In genomic region chr4:102854928-102855892, GRCm38 (mm10) we compare ENCODE assay signal across 11 mouse cellular contexts.
DNase-seq lines count a peak whose midpoint lies in the region; ATAC-seq lines count a peak whose summit lies in the region.
"Had no signal": no experiment of that assay in that cellular context is flagged by ENCODE, and none has a peak within 500 bp of the region (broad histone marks: within the 10 kb centered on the region; RNA-seq: fewer than 3 reads in every experiment).

No protein-coding gene starts in this region.

- no peaks in the 10 kb centered on the region for H3K27me3 ChIP-seq in neural tube, embryonic 14.5 days (ENCODE audit: control insufficient read depth, insufficient read depth, low read length)

- ATAC-seq in neural tube, embryonic 14.5 days (ENCODE audit: low read depth), result 0 out of 2 replicates have a peak, but pooled peaks have one; percentile 60

- H3K4me2 ChIP-seq in neural tube, embryonic 14.5 days (ENCODE audit: low read depth, low read length), result no peak overlapping the region
- H3K4me2 ChIP-seq: lung, embryonic 14.5 days had no signal

- H3K27ac ChIP-seq in neural tube, embryonic 14.5 days (ENCODE audit: low read depth, low read length), result no peak overlapping the region

- H3K4me1 ChIP-seq in neural tube, embryonic 14.5 days (ENCODE audit: control insufficient read depth, insufficient read depth, low read length), result peaks cover 7% of the 10 kb centered on the region; the same call in 1 of the 2 replicates

- 50% methylated on average over 10 of the region's 10 CpGs for WGBS in neural tube, embryonic 14.5 days

- no peaks in the 10 kb centered on the region for H3K9me3 ChIP-seq in neural tube, embryonic 14.5 days (ENCODE audit: control insufficient read depth, low read length)

- no peak overlapping the region for H3K9ac ChIP-seq in neural tube, embryonic 14.5 days (replicated peaks; ENCODE audit: low read depth, low read length)
- H3K9ac ChIP-seq: lung, embryonic 14.5 days had no signal

- peak; percentile 42 for DNase-seq in layer of hippocampus, adult 11-12 months (ENCODE audit: low spot score)
- DNase-seq in layer of hippocampus, adult 9-10 months (ENCODE audit: low spot score), result no peak
- peak; percentile 9 for DNase-seq in embryo, embryonic 9.5 days (ENCODE audit: extremely low spot score)
- peak; percentile 29 for DNase-seq in induced T-regulatory cell, adult 2 months (ENCODE audit: low read depth)
- DNase-seq in urinary bladder, adult 18-20 months (ENCODE audit: low spot score in 2 of 2), result no peak
- DNase-seq in right cerebral cortex, postnatal 36 days (ENCODE audit: low spot score in 2 of 2), result no peak
- DNase-seq in spleen, postnatal 4 days (ENCODE audit: low spot score in 2 of 2), result no peak
- DNase-seq: adrenal gland, adult 2 months; heart, postnatal 14 days; lung, embryonic 14.5 days had no signal

- no peak overlapping the region for H3K4me3 ChIP-seq in neural tube, embryonic 14.5 days (ENCODE audit: low read depth, low read length)

- no peaks in the 10 kb centered on the region for H3K36me3 ChIP-seq in neural tube, embryonic 14.5 days (ENCODE audit: control insufficient read depth, insufficient read depth, low read length)

Comparison
In these comparisons a context has a peak if more than half of its experiments do, and no peak if none do; other contexts are left out.
1. DNase-seq: peak in layer of hippocampus, adult 11-12 months (single experiment), embryo, embryonic 9.5 days (single experiment) and induced T-regulatory cell, adult 2 months (single experiment); none in layer of hippocampus, adult 9-10 months (single experiment), urinary bladder, adult 18-20 months (0 of 2), right cerebral cortex, postnatal 36 days (0 of 2) and spleen, postnatal 4 days (0 of 2).